Mouse (Mus musculus): ENCODE results near the gene Stra6.

Gene Stra6

DNA sequence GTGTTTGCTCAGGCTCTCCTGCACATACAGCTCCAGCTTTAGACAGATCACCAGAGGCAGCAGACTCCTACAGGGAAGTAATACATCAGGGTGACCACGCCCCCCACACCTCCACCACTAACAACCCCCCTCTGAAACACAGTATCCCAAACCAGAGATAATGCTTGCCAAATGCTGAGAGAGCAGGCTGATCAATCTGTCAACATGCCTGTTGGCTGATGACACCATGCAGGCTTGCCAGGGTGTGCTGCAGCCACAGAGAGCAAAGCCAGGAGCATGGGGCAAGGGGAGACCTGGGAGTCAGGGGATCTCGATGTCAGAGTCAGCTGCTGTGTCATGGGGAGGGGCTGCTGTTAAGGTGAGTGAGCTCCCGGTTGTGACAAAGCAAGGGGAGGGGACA, at the start of gene Stra6:
Stra6 (plus strand) TSS at position 258 of the 400 bp plus-strand sequence.
- no peak for DNase-seq

DNA sequence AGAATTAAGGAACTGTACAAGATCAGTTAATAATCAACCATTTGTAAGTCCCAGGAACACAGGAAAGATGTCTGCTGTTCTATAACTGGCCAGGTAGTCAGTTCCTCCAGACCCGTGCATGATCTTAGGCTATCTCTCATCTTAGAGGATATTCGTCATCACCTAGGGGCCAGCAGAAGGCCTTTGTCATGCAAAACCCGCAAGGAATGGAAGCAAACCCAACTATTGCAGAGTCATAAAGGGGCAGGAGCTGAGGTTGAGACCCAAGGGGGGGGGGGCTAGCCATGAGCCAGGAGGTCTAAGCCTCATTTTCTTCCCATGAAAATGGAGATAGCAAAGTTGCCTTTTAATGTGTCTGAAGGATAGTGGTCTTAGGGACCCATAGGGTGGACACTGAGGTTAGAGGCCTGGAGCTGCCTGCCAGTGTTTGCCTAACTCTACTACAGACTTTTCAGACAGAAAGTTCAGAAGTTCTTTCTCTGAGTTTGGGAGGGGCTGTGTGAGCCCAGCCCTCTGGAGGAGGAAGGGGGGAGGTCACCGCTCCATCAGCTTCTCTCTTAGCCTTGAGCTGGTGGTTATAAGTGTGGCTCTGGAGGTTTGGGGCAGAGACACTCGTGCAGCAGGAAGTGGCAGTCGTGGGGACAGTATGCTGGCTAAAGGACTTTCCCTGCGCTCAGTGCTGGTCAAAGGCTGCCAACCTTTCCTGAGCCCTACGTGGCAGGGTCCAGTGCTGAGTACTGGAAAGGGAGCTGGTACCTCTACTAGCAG, 49.0 kb upstream of the Stra6 start:
- DNase-seq, result no peak

- no peak for DNase-seq
These were observed 47.7 kb upstream of the Stra6 start for GRCm38 (mm10) chr9:58015856-58016255.

DNA sequence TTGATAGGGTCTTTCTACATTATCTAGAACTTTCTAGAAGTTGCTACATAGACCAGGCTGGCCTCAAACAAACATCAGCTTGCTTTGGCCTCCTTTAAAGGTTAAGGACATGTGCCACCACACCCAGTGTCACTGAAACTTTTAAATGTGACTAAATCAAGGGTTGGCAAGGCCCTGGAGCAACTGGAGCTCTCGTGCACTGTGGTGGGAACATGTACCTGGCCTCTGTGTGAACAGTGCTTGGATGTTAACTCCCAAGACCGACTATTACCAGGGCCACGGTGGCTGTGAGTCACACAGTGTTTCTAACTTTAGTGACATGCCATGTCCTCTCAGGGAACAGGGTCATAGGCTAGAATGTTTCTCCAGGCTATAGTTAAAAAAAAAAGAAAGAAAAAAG, 46.6 kb upstream of the Stra6 start:
- no peak for DNase-seq

DNA sequence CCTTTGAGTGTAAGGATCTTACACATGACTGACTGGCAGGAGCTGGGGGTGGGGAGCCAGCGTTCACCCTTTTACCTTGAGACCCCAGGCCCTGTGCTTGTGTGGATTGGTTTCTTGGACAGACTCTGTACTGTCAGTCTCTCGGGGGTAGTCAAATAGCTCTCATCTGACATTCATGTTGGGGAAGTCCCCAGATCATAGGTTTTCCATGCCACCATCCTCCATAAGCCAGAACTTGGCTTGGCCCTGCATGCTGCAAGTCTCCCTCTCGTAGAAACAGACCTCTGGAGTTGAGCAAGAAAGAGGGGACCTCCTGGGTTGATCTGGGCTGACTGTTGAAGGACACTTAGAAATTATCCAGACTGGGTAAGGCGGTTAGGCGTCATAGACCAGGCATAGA, 45.2 kb upstream of the Stra6 start:
- no peak for DNase-seq

DNA sequence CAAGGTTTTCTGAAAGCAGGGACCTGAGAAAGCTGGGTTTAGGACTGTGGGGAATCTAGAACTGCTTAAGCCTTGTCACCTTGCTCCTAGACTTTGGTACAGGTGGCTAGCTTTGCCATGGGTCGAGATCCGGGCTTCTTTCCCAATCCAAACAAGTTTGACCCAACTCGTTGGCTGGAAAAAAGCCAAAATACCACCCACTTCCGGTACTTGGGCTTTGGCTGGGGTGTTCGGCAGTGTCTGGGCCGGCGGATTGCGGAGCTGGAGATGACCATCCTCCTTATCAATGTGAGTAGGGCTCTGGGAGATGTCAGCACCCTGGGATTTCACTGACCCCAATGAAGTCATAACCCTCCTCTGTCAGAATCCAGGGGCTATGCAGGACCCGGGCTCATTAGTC, 37.6 kb upstream of the Stra6 start:
- no peak for DNase-seq

DNA sequence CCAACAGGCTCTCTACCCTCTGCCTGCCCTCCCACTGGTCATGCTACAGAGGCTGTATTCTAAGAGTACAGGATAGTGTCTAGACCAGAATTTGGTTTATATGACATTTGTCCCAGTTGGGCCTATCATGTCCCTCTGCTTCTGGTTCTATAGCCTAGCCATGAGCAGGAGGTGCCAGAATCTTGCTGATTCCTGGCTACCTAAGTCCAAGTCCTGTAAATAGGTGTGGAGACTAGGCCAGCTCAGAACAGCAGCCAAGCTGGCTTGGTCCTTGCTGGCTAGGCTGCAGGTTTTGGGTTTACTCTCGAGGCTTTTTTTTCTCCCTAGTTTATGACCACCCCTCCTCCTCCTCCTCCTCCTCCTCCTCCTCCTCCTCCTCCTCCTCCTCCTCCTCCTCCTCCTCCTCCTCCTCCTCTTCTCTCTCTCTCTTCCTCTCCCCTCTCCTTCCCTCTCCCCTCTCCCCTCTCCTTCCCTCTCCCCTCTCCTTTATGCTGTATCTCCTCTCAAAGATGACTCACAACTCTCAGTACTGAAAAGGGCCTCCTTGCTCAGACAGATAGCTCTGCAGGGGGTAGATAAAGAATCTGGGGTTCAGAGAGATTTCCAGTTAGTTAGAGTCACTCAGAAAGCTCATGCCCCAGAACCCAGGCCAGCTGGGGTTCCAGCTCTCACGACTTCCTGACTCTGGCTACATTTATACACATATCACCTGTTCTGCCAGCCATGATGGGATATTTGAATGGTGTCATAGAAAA, 36.0 kb upstream of the Stra6 start:
- DNase-seq, result no peak

DNA sequence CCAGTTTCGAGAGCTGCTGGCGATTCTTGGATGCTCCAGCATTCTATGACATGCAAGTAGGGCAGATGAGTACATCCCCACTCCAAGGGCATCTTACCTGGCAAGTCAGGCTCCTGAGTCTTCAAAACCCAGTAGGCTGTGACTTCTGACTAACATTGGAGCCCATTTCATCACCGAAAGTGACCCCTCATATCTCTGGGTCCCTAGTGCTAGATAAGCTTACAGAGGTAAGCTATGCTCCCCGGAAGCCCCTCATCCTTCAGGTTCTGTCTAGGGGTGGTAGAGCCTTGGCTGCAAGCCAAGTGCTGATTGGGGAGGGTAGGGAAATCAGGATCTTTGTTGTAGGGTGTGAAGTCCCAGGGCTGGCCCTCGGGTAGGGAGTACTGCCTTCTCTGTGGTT, 34.7 kb upstream of the Stra6 start:
- DNase-seq, result no peak

DNA sequence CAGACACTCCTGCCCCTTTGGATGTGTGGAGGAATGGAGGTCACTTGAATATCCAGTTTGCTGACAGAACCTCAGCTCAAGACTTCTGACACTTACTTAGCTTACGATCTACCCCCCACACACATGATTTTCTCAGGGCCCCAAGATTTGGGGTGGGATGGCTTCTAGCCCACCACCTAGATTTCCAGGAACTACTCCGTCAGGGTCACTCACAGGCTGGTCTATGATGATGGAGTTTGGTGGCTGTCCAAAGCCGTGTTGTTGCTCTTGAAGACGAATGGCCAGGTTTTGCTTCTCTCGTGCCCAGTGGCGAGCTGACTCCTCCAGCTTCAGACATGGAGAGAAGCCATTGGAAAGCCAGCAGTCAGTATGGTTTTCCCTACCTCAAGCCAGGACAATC, 34.0 kb upstream of the Stra6 start:
- no peak for DNase-seq

DNA sequence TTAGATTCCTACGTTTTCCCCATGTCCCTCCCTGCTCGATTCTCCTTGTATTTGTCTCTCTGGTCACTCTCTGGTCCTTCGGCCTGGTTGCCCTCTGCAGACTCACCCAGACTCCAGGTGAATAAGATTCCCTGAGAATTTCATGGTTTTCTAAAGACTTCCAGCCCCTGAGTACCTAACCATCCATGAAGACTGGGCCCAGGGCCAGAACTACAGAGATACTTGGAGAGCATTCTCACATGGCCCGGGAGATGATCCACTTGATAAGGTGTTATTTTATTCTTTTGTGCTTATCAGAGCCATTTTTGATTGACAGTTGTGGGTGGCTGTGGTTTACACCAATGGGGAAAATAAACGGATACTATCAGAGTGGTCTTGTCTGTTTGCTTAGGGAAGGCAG, 31.7 kb upstream of the Stra6 start:
- no peak for DNase-seq

DNA sequence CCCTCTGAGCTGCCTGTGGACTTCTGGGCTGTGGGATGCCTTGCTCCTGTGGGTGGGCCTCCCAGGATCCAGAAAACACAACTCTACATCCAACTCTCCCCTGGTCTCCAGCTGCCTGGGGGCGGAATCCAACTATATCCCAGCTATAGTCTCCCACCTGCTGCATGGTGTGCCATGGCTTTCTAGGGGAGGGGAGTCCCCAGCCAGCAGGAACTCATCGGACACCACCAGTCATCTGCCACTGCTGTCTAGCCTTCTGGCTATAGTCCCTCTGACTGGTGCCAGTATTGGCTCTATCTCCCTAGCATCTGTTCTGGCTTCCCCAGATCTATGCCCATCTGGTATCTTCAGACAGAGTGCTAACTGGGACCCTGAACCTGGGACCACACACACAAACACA, 28.1 kb upstream of the Stra6 start:
- DNase-seq, result no peak

- no peak for DNase-seq
These were observed 27.5 kb upstream of the Stra6 start for GRCm38 (mm10) chr9:58035951-58036698.

GRCm38 (mm10) chr9:58036961-58037360, 26.6 kb upstream of the Stra6 start:
- DNase-seq, result no peak

- peak; percentile 86 for DNase-seq
These were observed 25.0 kb upstream of the Stra6 start for GRCm38 (mm10) chr9:58038500-58039168.

- DNase-seq, result no peak
These were observed 22.6 kb upstream of the Stra6 start for GRCm38 (mm10) chr9:58040977-58041376.

DNA sequence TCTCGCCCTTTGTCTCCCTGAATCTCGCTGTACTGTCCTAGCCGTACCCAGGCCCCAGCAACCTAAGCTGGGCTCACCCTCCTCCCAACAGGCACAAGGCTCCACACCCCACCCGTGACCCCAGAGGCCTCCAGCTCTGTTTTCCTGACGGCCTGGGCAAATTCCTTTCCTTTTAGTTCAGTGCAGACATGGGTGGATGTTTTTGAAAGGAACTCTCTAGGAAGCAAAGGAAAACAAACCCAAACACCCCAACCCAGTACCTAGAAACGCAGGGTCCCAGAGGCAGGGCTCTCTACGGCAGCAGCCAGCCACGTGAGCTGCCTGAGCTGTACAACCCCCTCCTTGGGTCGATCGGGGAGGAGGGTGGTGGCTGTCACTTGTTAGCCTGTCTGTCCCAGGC, 21.2 kb upstream of the Stra6 start:
- no peak for DNase-seq

GRCm38 (mm10) chr9:58043496-58044017, 20.0 kb upstream of the Stra6 start:
- no peak for DNase-seq

GRCm38 (mm10) chr9:58044828-58045227, 18.8 kb upstream of the Stra6 start:
- DNase-seq, result no peak

DNA sequence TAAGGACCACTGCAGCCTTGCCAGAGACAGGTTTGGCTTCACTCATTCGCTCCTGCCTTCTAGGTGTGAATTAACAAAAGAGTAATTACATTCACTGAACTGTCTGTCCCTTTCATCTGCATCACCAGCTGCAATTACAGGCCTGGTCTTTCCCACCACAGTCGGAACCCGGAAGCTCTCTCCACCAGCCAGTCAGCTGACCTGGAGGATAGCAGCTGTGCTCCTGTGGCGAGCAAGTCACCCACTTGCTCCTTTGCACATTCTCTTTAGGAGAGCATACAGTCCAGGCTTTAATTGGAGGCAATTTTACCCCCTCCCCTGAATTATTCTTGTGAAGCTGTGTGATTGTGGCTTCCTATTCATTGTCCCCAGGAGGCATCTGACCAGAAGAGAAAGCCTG, 17.9 kb upstream of the Stra6 start:
- DNase-seq, result no peak

DNA sequence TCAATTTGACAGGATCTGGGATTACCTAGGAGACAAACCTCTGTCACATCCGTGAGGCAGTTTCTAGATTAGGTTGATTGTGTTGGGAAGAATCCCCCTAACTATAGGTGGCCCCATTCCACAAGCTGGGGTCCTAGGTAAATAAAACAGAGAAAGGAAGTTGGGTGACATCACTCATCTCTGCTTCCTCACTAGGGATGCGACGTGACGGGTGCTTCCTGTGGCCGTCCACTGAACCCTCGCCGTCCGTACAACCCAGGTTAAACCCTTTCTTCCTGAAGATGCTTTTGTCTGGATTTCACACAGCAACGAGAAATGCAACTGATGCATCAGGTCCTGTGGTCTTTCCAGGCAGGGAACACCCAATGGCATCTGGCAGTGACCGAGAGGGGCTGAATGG, 16.5 kb upstream of the Stra6 start:
- peak; percentile 54 for DNase-seq

- no peak for DNase-seq
These were observed 15.0 kb upstream of the Stra6 start for GRCm38 (mm10) chr9:58048621-58049020.

DNA sequence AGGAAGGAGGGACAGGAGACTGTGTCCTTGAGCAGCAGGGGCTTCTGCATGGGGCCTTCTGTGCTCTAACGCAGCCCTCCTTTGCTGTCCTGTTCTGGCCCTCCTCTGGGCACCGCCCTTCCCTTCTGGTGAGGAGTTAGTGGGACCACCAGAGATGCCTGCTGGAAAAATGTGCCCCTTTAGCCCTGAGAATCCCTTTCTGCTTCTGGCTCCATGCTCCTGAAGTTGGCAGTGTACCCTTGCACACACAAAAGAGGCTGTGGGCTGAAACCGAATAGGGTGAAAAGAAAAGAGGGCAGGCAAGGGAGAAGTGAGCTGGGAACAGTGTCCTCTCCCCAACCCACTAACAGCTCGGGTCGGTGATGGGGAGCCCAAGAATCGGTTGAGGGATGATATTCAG, 14.4 kb upstream of the Stra6 start:
- no peak for DNase-seq

- DNase-seq, result no peak
These were observed 13.7 kb upstream of the Stra6 start for GRCm38 (mm10) chr9:58049861-58050260.
